Mouse (Mus musculus): ENCODE results near the gene Endod1. TPM values are rescaled to one million over a fixed set of nuclear protein-coding genes. Genes with fewer than 3 reads are reported as not detected.

Endod1 gene
- total and polyA plus RNA-seq, 2 experiments from 2014 or later = 5.6 to 33.6 TPM

- WGBS = 90% methylated on average over 1 of the region's 1 CpGs
- DNase-seq (ENCODE audit: low spot score) = no peak
- H3K4me1 ChIP-seq (ENCODE audit: control insufficient read depth, insufficient read depth) = no peaks in the 10 kb centered on the region
- no peak overlapping the region for H3K9ac ChIP-seq (replicated peaks; ENCODE audit: low read depth, low read length)
- H3K4me3 ChIP-seq (ENCODE audit: low read depth, low read length) = no peak overlapping the region
- H3K4me2 ChIP-seq (ENCODE audit: low read depth, low read length) = no peak overlapping the region
- no peaks in the 10 kb centered on the region for H3K27me3 ChIP-seq (ENCODE audit: control insufficient read depth, insufficient read depth, low read length)
- H3K9me3 ChIP-seq (replicated peaks; ENCODE audit: control insufficient read depth, low read length) = no peaks in the 10 kb centered on the region
- H3K27ac ChIP-seq (ENCODE audit: low read depth) = no peak overlapping the region
- no peaks in the 10 kb centered on the region for H3K36me3 ChIP-seq (replicated peaks; ENCODE audit: control insufficient read depth, insufficient read depth, low read length)
- no peak for TF ChIP-seq EP300 (IDR thresholded peaks at IDR 0.05; ENCODE audit: low read depth)
- TF ChIP-seq CTCF (IDR thresholded peaks at IDR 0.05; ENCODE audit: low read depth) = 0 out of 2 replicates have a peak, but pooled peaks have one; percentile 2
- no peak for ATAC-seq (ENCODE audit: insufficient read depth, low read depth)
Observed at GRCm38 (mm10) chr9:14388001-14388400, 6.7 kb upstream of the Endod1 start.

GRCm38 (mm10) chr9:14386831-14387230 is 5.5 kb upstream of the Endod1 start:
- DNase-seq (ENCODE audit: low spot score) = no peak

GRCm38 (mm10) chr9:14385665-14386064 is 4.4 kb upstream of the Endod1 start:
- 71% methylated on average over 8 of the region's 8 CpGs for WGBS
- Histone ChIP-seq H3K36me3 (replicated peaks; ENCODE audit: control insufficient read depth, insufficient read depth, low read length) (no peaks in the 10 kb centered on the region), H3K27ac (ENCODE audit: low read depth) (no peak overlapping the region), H3K9ac (replicated peaks; ENCODE audit: low read depth, low read length) (no peak overlapping the region), H3K27me3 (ENCODE audit: control insufficient read depth, insufficient read depth, low read length) (no peaks in the 10 kb centered on the region), H3K4me1 (ENCODE audit: control insufficient read depth, insufficient read depth) (no peaks in the 10 kb centered on the region), H3K4me3 (ENCODE audit: low read depth, low read length) (no peak overlapping the region), H3K4me2 (ENCODE audit: low read depth, low read length) (no peak overlapping the region), H3K9me3 (replicated peaks; ENCODE audit: control insufficient read depth, low read length) (no peaks in the 10 kb centered on the region)
- TF ChIP-seq CTCF (IDR thresholded peaks at IDR 0.05; ENCODE audit: low read depth) = no peak
- TF ChIP-seq EP300 (IDR thresholded peaks at IDR 0.05; ENCODE audit: low read depth) = no peak
- ATAC-seq (ENCODE audit: insufficient read depth, low read depth) = no peak
- DNase-seq (ENCODE audit: low spot score) = no peak

More at GRCm38 (mm10) chr9:14386831-14387230, 5.5 kb upstream of the Endod1 start:
- no peak for TF ChIP-seq CTCF (IDR thresholded peaks at IDR 0.05; ENCODE audit: low read depth)
- no peak for TF ChIP-seq EP300 (IDR thresholded peaks at IDR 0.05; ENCODE audit: low read depth)
- Histone ChIP-seq H3K36me3 (replicated peaks; ENCODE audit: control insufficient read depth, insufficient read depth, low read length) (no peaks in the 10 kb centered on the region), H3K4me2 (ENCODE audit: low read depth, low read length) (no peak overlapping the region), H3K9ac (replicated peaks; ENCODE audit: low read depth, low read length) (no peak overlapping the region), H3K9me3 (replicated peaks; ENCODE audit: control insufficient read depth, low read length) (no peaks in the 10 kb centered on the region), H3K27me3 (ENCODE audit: control insufficient read depth, insufficient read depth, low read length) (no peaks in the 10 kb centered on the region), H3K4me1 (ENCODE audit: control insufficient read depth, insufficient read depth) (no peaks in the 10 kb centered on the region), H3K4me3 (ENCODE audit: low read depth, low read length) (no peak overlapping the region), H3K27ac (ENCODE audit: low read depth) (no peak overlapping the region)
- no peak for ATAC-seq (ENCODE audit: insufficient read depth, low read depth)
- 75% methylated on average over 9 of the region's 9 CpGs for WGBS

DNA sequence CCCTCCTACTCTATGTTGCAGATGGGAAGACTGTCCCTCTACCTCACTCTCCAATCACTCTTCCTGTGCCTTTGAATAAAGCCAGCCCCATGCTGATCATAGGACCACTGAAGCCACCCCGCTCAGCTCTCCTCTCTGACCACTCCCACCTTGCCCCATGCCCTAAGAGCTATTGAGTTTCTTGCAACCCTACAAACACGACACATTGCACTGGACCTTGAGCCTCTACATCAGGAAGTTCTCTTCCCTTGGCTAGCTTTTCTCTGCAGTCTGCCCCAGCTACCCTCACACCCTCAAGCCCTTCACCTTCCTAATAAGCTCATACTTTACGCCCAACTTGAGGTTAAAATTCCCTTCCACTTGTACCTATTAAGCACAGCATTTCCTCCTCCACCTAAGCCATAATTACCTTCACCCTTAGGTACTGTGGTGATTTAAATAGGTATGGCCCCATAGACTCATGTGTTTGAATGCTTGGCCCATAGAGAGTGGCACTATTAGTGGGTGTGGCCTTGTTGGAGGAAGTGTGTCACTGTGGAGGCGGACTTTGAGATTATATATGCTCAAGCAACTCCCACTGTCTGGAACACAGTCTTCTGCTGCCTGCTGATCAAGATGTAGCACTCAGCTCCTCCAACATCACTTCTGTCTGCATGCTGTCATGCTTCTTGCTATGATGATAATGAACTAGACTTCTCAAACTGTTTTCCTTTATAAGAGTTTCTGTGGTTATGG is 2.0 kb upstream of the Endod1 start:
- TF ChIP-seq CTCF (IDR thresholded peaks at IDR 0.05; ENCODE audit: low read depth) = no peak
- TF ChIP-seq EP300 (IDR thresholded peaks at IDR 0.05; ENCODE audit: low read depth) = no peak
- no peak overlapping the region for H3K4me3 ChIP-seq (ENCODE audit: low read depth, low read length)
- H3K4me2 ChIP-seq (ENCODE audit: low read depth, low read length) = no peak overlapping the region
- no peak overlapping the region for H3K9ac ChIP-seq (replicated peaks; ENCODE audit: low read depth, low read length)
- DNase-seq (ENCODE audit: low spot score) (no peak), ATAC-seq (ENCODE audit: insufficient read depth, low read depth) (no peak)
- H3K36me3 ChIP-seq (replicated peaks; ENCODE audit: control insufficient read depth, insufficient read depth, low read length) = no peaks in the 10 kb centered on the region
- WGBS = 90% methylated on average over 4 of the region's 4 CpGs
- no peaks in the 10 kb centered on the region for H3K9me3 ChIP-seq (replicated peaks; ENCODE audit: control insufficient read depth, low read length)
- no peak overlapping the region for H3K27ac ChIP-seq (ENCODE audit: low read depth)
- no peaks in the 10 kb centered on the region for H3K27me3 ChIP-seq (ENCODE audit: control insufficient read depth, insufficient read depth, low read length)
- H3K4me1 ChIP-seq (ENCODE audit: control insufficient read depth, insufficient read depth) = no peaks in the 10 kb centered on the region

- Histone ChIP-seq H3K36me3 (replicated peaks; ENCODE audit: control insufficient read depth, insufficient read depth, low read length) (no peaks in the 10 kb centered on the region), H3K4me2 (ENCODE audit: low read depth, low read length) (peak overlapping the region; percentile 78), H3K4me3 (ENCODE audit: low read depth, low read length) (no peak overlapping the region), H3K4me1 (ENCODE audit: control insufficient read depth, insufficient read depth) (no peaks in the 10 kb centered on the region), H3K27ac (ENCODE audit: low read depth) (no peak overlapping the region), H3K27me3 (ENCODE audit: control insufficient read depth, insufficient read depth, low read length) (no peaks in the 10 kb centered on the region), H3K9me3 (replicated peaks; ENCODE audit: control insufficient read depth, low read length) (no peaks in the 10 kb centered on the region), H3K9ac (replicated peaks; ENCODE audit: low read depth, low read length) (no peak overlapping the region)
- ATAC-seq (ENCODE audit: insufficient read depth, low read depth) (no peak), DNase-seq (ENCODE audit: low spot score) (no peak)
- TF ChIP-seq CTCF (IDR thresholded peaks at IDR 0.05; ENCODE audit: low read depth) = no peak
- TF ChIP-seq EP300 (IDR thresholded peaks at IDR 0.05; ENCODE audit: low read depth) = no peak
- WGBS = 74% methylated on average over 5 of the region's 5 CpGs
Observed at GRCm38 (mm10) chr9:14382256-14382791, 1.0 kb upstream of the Endod1 start.

Measured in heart, postnatal 0 days (tissue).